Mouse (Mus musculus) ES-E14 (cell line): Measurements from ENCODE around the gene Rhebl1. TPM values are rescaled to one million over a fixed set of nuclear protein-coding genes. Genes with fewer than 3 reads are reported as not detected.
A peak's percentile ranks its signal among the peaks of the same experiment; 100 is the strongest.

Source experiments
- DNase-seq: peaks from one replicate; pipeline ENCODE4 v3.0.0-alpha.2; 2013; ENCODE audit warnings: low read depth, low spot score
- H3K27ac ChIP-seq: 2 replicates; pipeline ENCODE4 v1.5.1; 2012; ENCODE audit warnings: low read depth, mild to moderate bottlenecking, low read length, moderate library complexity, mixed read lengths; ENCODE audit not compliant: poor library complexity, insufficient read depth, severe bottlenecking
- H3K36me3 ChIP-seq: 2 replicates; pipeline ENCODE4 v1.6.1; 2012; ENCODE audit warnings: mild to moderate bottlenecking, low read length, moderate library complexity, mixed read lengths; ENCODE audit not compliant: control insufficient read depth, poor library complexity, insufficient read depth, severe bottlenecking
- H3K4me1 ChIP-seq, 2 experiments: fragments of 150-350 bp in 1 of 2; sonication (generic) in 1 of 2; 2 replicates each; pipeline ENCODE4 v1.6.1; 2012; ENCODE audit warnings: low read length in 2 of 2, mild to moderate bottlenecking in 1 of 2, mixed read lengths in 1 of 2; ENCODE audit not compliant: control insufficient read depth in 2 of 2, insufficient read depth in 2 of 2, poor library complexity in 1 of 2
- H3K4me3 ChIP-seq, 2 experiments: fragments of 150-350 bp in 1 of 2; sonication (generic) in 1 of 2; 2 replicates each; pipeline ENCODE4 v1.5.1; 2012; ENCODE audit warnings: low read length in 2 of 2, low read depth in 1 of 2, mild to moderate bottlenecking in 1 of 2, mixed read lengths in 1 of 2; ENCODE audit not compliant: insufficient read depth in 1 of 2, poor library complexity in 1 of 2, severe bottlenecking in 1 of 2
- H3K9ac ChIP-seq: 2 replicates; pipeline ENCODE4 v1.6.1; 2012; ENCODE audit warnings: low read depth, mild to moderate bottlenecking, low read length, mixed read lengths; ENCODE audit not compliant: poor library complexity, insufficient read depth, severe bottlenecking
- H3K9me3 ChIP-seq: fragments of 150-350 bp; sonication (generic); 2 replicates; pipeline ENCODE4 v1.6.1; 2012; ENCODE audit warnings: low read depth, mild to moderate bottlenecking, low read length; ENCODE audit not compliant: control insufficient read depth, insufficient read depth
- CHD2 ChIP-seq: IDR thresholded peaks from 2 replicates; pipeline ENCODE4 v1.6.1; 2014; ENCODE audit warnings: mild to moderate bottlenecking, low read depth, low read length, inconsistent platforms
- HCFC1 ChIP-seq: IDR thresholded peaks from 2 replicates; pipeline ENCODE4 v1.6.1; 2012; ENCODE audit warnings: low read length, inconsistent platforms, borderline replicate concordance; ENCODE audit not compliant: insufficient read depth
- MAFK ChIP-seq: IDR thresholded peaks from 2 replicates; pipeline ENCODE4 v1.6.1; 2014; ENCODE audit warnings: mild to moderate bottlenecking, low read depth, low read length, inconsistent platforms; ENCODE audit not compliant: insufficient read depth
- ZC3H11A ChIP-seq: IDR thresholded peaks from 2 replicates; pipeline ENCODE4 v1.6.1; 2012; ENCODE audit warnings: low read depth, mild to moderate bottlenecking, inconsistent platforms, low read length, borderline replicate concordance
- ZNF384 ChIP-seq: IDR thresholded peaks from 2 replicates; pipeline ENCODE4 v1.6.1; 2012; ENCODE audit warnings: low read depth, low read length, inconsistent platforms
- in situ Hi-C, 2 experiments: fragments of 600-800 bp; cut with MboI; formaldehyde crosslinking; loops; one replicate each; pipeline ENCODE4 v1.15.1; 2025; ENCODE audit warnings: low sequenced_read_pairs in 2 of 2, inconsistent platforms in 1 of 2; ENCODE audit not compliant: unreplicated experiment in 2 of 2
- total RNA-seq: library from RNA; depleted of rRNA; stranded (reverse); fragments of 300-350 nt; gene quantifications from 2 replicates; pipeline ENCODE4 v1.2.3, GENCODE M21; 2012

Rhebl1 gene
- total RNA-seq, 1 experiment = 48.2 TPM

- peaks cover 21% of the 10 kb centered on the region for H3K36me3 ChIP-seq
- H3K27ac ChIP-seq = no peak overlapping the region
- H3K4me3 ChIP-seq = no peak overlapping the region
- H3K9ac ChIP-seq = no peak overlapping the region
- DNase-seq = no peak
- TF ChIP-seq CHD2 (no peak), ZC3H11A (no peak), HCFC1 (no peak), ZNF384 (no peak), MAFK (no peak)
- H3K4me1 ChIP-seq = 0 out of 4 replicates have a peak, but pooled peaks cover 0 to 2% of the 10 kb centered on the region in 2 experiments
- H3K9me3 ChIP-seq = no peaks in the 10 kb centered on the region
- in situ Hi-C loops = no loop called here
These were observed 8.3 kb upstream of the Rhebl1 start for GRCm38 (mm10) chr15:98902600-98902999.

- Histone ChIP-seq H3K36me3 (peaks cover 16% of the 10 kb centered on the region; the same call in 1 of the 2 replicates), H3K4me1 (peaks cover 0 to 4% of the 10 kb centered on the region in 2 experiments; a peak in 2 of 4 replicates), H3K9ac (no peak overlapping the region), H3K27ac (no peak overlapping the region), H3K9me3 (no peaks in the 10 kb centered on the region), H3K4me3 (no peak overlapping the region)
- in situ Hi-C loops = no loop called here
- no peak for DNase-seq
- TF ChIP-seq MAFK (no peak), ZNF384 (no peak), HCFC1 (no peak), ZC3H11A (no peak), CHD2 (no peak)
These were observed 7.2 kb upstream of the Rhebl1 start for GRCm38 (mm10) chr15:98901530-98901929.

- Histone ChIP-seq H3K27ac (no peak within 1 kb of the TSS), H3K9me3 (no peaks in the 10 kb centered on the region), H3K4me1 (peaks cover 2 to 7% of the 10 kb centered on the region in 2 experiments; a peak in 3 of 4 replicates), H3K36me3 (no peaks in the 10 kb centered on the region), H3K9ac (peak within 1 kb of the TSS; percentile 4; the same call in 1 of the 2 replicates), H3K4me3 (peak within 1 kb of the TSS; percentile 68 to 69)
- in situ Hi-C loops = no loop called here
- no peak for TF ChIP-seq ZNF384
- no peak for TF ChIP-seq ZC3H11A
- no peak for TF ChIP-seq HCFC1
- no peak for TF ChIP-seq MAFK
- no peak for TF ChIP-seq CHD2
- no peak for DNase-seq
These were observed 3.8 kb upstream of the Rhebl1 start, which contains the start of gene Dhh for GRCm38 (mm10) chr15:98897928-98898800. Dhh (minus strand) TSS chr15:98898540.

- H3K36me3 ChIP-seq = no peaks in the 10 kb centered on the region
- no peak for DNase-seq
- peak overlapping the region; percentile 68 to 69 for H3K4me3 ChIP-seq
- no peak overlapping the region for H3K27ac ChIP-seq
- no peak overlapping the region for H3K9ac ChIP-seq
- H3K4me1 ChIP-seq = peaks cover 5 to 9% of the 10 kb centered on the region in 2 experiments; a peak in 3 of 4 replicates
- no peaks in the 10 kb centered on the region for H3K9me3 ChIP-seq
- in situ Hi-C loops = no loop called here
- no peak for TF ChIP-seq ZNF384
- TF ChIP-seq HCFC1 = no peak
- TF ChIP-seq CHD2 = no peak
- TF ChIP-seq ZC3H11A = no peak
- no peak for TF ChIP-seq MAFK
These were observed 3.2 kb upstream of the Rhebl1 start for GRCm38 (mm10) chr15:98897495-98897894.
